In the genomic region with DNA sequence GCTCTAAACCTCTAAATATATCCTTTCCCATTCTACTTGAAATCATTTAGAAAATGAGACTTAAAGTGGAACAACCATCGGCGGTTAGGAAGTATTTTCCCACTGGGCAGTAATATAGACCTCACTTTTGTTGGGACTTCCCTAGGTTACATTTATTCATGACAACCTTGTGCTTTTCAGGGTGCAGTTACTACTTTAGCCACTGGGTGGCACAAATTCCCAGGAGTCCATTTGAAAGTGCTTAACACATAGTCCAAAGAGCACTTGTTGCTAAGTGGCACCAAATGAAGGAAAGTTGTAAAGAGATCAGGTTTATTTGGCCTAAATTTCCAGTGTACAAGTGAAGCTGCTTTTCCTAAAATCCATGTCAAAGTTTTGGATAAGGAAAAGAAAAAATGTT, we compare ENCODE assay signal across 10 mouse cellular contexts. TPM values are rescaled to one million over a fixed set of nuclear protein-coding genes. Genes with fewer than 3 reads are reported as not detected.
DNase-seq lines count a peak whose midpoint lies in the region; ATAC-seq and TF ChIP-seq lines count a peak whose summit lies in the region.
"Had no signal": no experiment of that assay in that cellular context is flagged by ENCODE, and none has a peak within 500 bp of the region (broad histone marks: within the 10 kb centered on the region; RNA-seq: fewer than 3 reads in every experiment).

No protein-coding gene starts in this region.

- no peak overlapping the region for H3K9ac ChIP-seq in MEL (ENCODE audit: control insufficient read depth, low read depth, low read length, poor library complexity, severe bottlenecking)
- H3K9ac ChIP-seq in neural tube, embryonic 11.5 days (ENCODE audit: low read length), result no peak overlapping the region
- H3K9ac ChIP-seq: midbrain, embryonic 12.5 days had no signal

- WGBS in neural tube, embryonic 11.5 days, result 51% methylated on average over 2 of the region's 2 CpGs

- TF ChIP-seq POLR2A in MEL (IDR thresholded peaks at IDR 0.05; ENCODE audit: control insufficient read depth in 1 of 2, insufficient read depth in 1 of 2, low read depth in 1 of 2, low read length in 2 of 2, poor library complexity in 1 of 2), result no peak

- TF ChIP-seq EP300 in MEL (IDR thresholded peaks at IDR 0.05; ENCODE audit: low read depth in 1 of 2, low read length in 2 of 2), result no peak

- H3K36me3 ChIP-seq in MEL (ENCODE audit: control insufficient read depth in 1 of 2, insufficient read depth in 2 of 2, low read length in 2 of 2), result no peaks in the 10 kb centered on the region
- H3K36me3 ChIP-seq in neural tube, embryonic 11.5 days (ENCODE audit: control insufficient read depth, insufficient read depth, low read length), result no peaks in the 10 kb centered on the region
- H3K36me3 ChIP-seq: midbrain, embryonic 12.5 days had no signal

- H3K27me3 ChIP-seq in MEL (ENCODE audit: control insufficient read depth in 1 of 2, insufficient read depth in 2 of 2, low read length in 2 of 2), result peaks cover 4 to 8% of the 10 kb centered on the region in 2 experiments; a peak in 2 of 4 replicates
- H3K27me3 ChIP-seq in neural tube, embryonic 11.5 days (ENCODE audit: control insufficient read depth, insufficient read depth, low read length), result no peaks in the 10 kb centered on the region
- H3K27me3 ChIP-seq: midbrain, embryonic 12.5 days had no signal

- H3K4me2 ChIP-seq in neural tube, embryonic 11.5 days (ENCODE audit: low read depth), result no peak overlapping the region
- H3K4me2 ChIP-seq: midbrain, embryonic 12.5 days had no signal

- H3K4me1 ChIP-seq in MEL (ENCODE audit: control insufficient read depth in 1 of 2, insufficient read depth in 2 of 2, low read length in 2 of 2), result no peaks in the 10 kb centered on the region
- H3K4me1 ChIP-seq in neural tube, embryonic 11.5 days (ENCODE audit: control insufficient read depth, insufficient read depth, low read length), result no peaks in the 10 kb centered on the region
- H3K4me1 ChIP-seq: midbrain, embryonic 12.5 days had no signal

- no peak overlapping the region for H3K4me3 ChIP-seq in left cerebral cortex, adult 2 months
- no peak overlapping the region for H3K4me3 ChIP-seq in MEL (ENCODE audit: control insufficient read depth in 1 of 2, insufficient read depth in 1 of 2, low read depth in 2 of 2, low read length in 2 of 2)
- no peak overlapping the region for H3K4me3 ChIP-seq in neural tube, embryonic 11.5 days (ENCODE audit: low read depth, low read length)
- H3K4me3 ChIP-seq: midbrain, embryonic 12.5 days had no signal

- TF ChIP-seq RAD21 in MEL (IDR thresholded peaks at IDR 0.05; ENCODE audit: low read depth, low read length), result peak; percentile 81

- no peaks in the 10 kb centered on the region for H3K9me3 ChIP-seq in MEL (replicated peaks; ENCODE audit: insufficient read depth, low read length)
- no peaks in the 10 kb centered on the region for H3K9me3 ChIP-seq in neural tube, embryonic 11.5 days (ENCODE audit: control insufficient read depth, low read length)
- H3K9me3 ChIP-seq: midbrain, embryonic 12.5 days had no signal

- ATAC-seq in erythroblast, adult 5-6 weeks (replicated peaks; ENCODE audit: low FRiP score, poor library complexity, severe bottlenecking), result peak; percentile 84
- no peak for ATAC-seq in neural tube, embryonic 11.5 days (ENCODE audit: insufficient read depth, low FRiP score, low TSS enrichment)
- ATAC-seq in inflammation-experienced regulatory T-cells, adult 6 months, result no peak

- intact Hi-C loops in left cerebral cortex, adult 2 months (cut with DNase I), result no loop called here

- DNase-seq in left cerebral cortex, adult 2 months (ENCODE audit: extremely low spot score in 1 of 2, low spot score in 2 of 2), result peak; percentile 27 to 55
- DNase-seq in left cerebral cortex, adult 8-10 months (ENCODE audit: low spot score in 2 of 2), result no peak
- peak; percentile 90 for DNase-seq in MEL (ENCODE audit: low read depth, low spot score)
- peak; percentile 75 for DNase-seq in adrenal gland, postnatal 10 days
- peak; percentile 28 for DNase-seq in layer of hippocampus, adult 9-11 months
- DNase-seq in neural tube, embryonic 11.5 days (ENCODE audit: low spot score), result peak; percentile 62

- TF ChIP-seq CTCF in left cerebral cortex, adult 2 months (IDR thresholded peaks at IDR 0.05), result peak; percentile 68
- TF ChIP-seq CTCF in MEL (IDR thresholded peaks at IDR 0.05 in 2 of 3, conservative IDR thresholded peaks at IDR 0.05 in 1 of 3; ENCODE audit: control insufficient read depth in 1 of 3, insufficient read depth in 1 of 3, low read depth in 2 of 3, low read length in 3 of 3, poor library complexity in 1 of 3, severe bottlenecking in 1 of 3), result peak; percentile 47 to 95 (median 88)

- H3K79me2 ChIP-seq in MEL (ENCODE audit: control insufficient read depth, insufficient read depth, low read length, poor library complexity), result no peaks in the 10 kb centered on the region

- no peak overlapping the region for H3K27ac ChIP-seq in left cerebral cortex, adult 2 months
- no peak overlapping the region for H3K27ac ChIP-seq in MEL (ENCODE audit: control insufficient read depth, low read depth, low read length)
- no peak overlapping the region for H3K27ac ChIP-seq in neural tube, embryonic 11.5 days (ENCODE audit: low read depth, low read length)
- H3K27ac ChIP-seq: midbrain, embryonic 12.5 days had no signal

TF ChIP-seq in MEL, 35 proteins besides CTCF, POLR2A, EP300 and RAD21:
- TF ChIP-seq TBP (IDR thresholded peaks at IDR 0.05; ENCODE audit: low read depth, low read length), result no peak
- TF ChIP-seq MYC (IDR thresholded peaks at IDR 0.05; ENCODE audit: low read depth, low read length), result 0 out of 2 replicates have a peak, but pooled peaks have one; percentile 37
- TF ChIP-seq SMC3 (IDR thresholded peaks at IDR 0.05; ENCODE audit: low read depth, low read length), result peak; percentile 87
- no peak for TF ChIP-seq ZKSCAN1 (IDR thresholded peaks at IDR 0.05; ENCODE audit: low read depth, low read length)
- peak; percentile 41 for TF ChIP-seq ZC3H11A (IDR thresholded peaks at IDR 0.05; ENCODE audit: low read depth, low read length)
- no peak for TF ChIP-seq ELF1 (IDR thresholded peaks at IDR 0.05; ENCODE audit: low read depth, low read length)

RNA-seq across cellular contexts. Expression of gene Acaca, which starts 12.3 kb away (rescaled TPM):
- 10 to 100 TPM; 80.8 to 81.2 TPM for total RNA-seq in left cerebral cortex, adult 2 months (2021)
- 10 to 100 TPM; 80.3 to 96.1 (median 90.3) TPM for total RNA-seq in left cerebral cortex, adult 8-10 months (2022)
- 52.0 and 61.5 TPM in 2 replicates for total RNA-seq in MEL (2012; rRNA removed)
- polyA plus RNA-seq in MEL (2012; ENCODE audit: insufficient read depth in 1 of 2, insufficient read length in 2 of 2, low read depth in 1 of 2, low replicate concordance in 2 of 2, missing spikeins in 1 of 2), result 10 to 100 TPM; 32.0 to 33.9 TPM
- 10 to 100 TPM; 67.7 to 78.5 TPM for total RNA-seq in adrenal gland, postnatal 10 days (2021)
- 5.2 and 7.1 TPM in 2 replicates for total RNA-seq in erythroblast, adult 5-6 weeks (2015; ENCODE audit: low replicate concordance)
- 4.5 and 26.4 TPM in 2 replicates for total RNA-seq in erythroblast, adult 5-6 weeks (2017; ENCODE audit: low replicate concordance)
- 29.4 and 29.9 TPM in 2 replicates for polyA plus RNA-seq in neural tube, embryonic 11.5 days (2014; fragmentation: Nextera tagmentation; extraction: Ambion mirVana)
- polyA plus RNA-seq in inflammation-experienced regulatory T-cells, adult 6 months (2017; shearing (Covaris generic)), result 1 to 10 TPM; 3.5 to 4.9 (median 4.8) TPM

RNA-seq across cellular contexts. Expression of gene Tada2a, which starts 12.4 kb away (rescaled TPM):
- 10 to 100 TPM; 34.0 to 35.5 TPM for total RNA-seq in left cerebral cortex, adult 2 months (2021)
- total RNA-seq in left cerebral cortex, adult 8-10 months (2022), result 10 to 100 TPM; 37.7 to 41.7 (median 38.8) TPM
- 32.3 and 37.8 TPM in 2 replicates for total RNA-seq in MEL (2012; rRNA removed)
- 10 to 100 TPM in 1 of 2 experiments, not detected in 1; 35.9 TPM for polyA plus RNA-seq in MEL (2012; ENCODE audit: insufficient read depth in 1 of 2, insufficient read length in 2 of 2, low read depth in 1 of 2, low replicate concordance in 2 of 2, missing spikeins in 1 of 2)
- 10 to 100 TPM; 12.3 to 15.1 TPM for total RNA-seq in adrenal gland, postnatal 10 days (2021)
- 0.58 and 3.8 TPM in 2 replicates for total RNA-seq in erythroblast, adult 5-6 weeks (2015; ENCODE audit: low replicate concordance)
- 0.56 and 6.1 TPM in 2 replicates for total RNA-seq in erythroblast, adult 5-6 weeks (2017; ENCODE audit: low replicate concordance)
- 32.8 and 37.5 TPM in 2 replicates for polyA plus RNA-seq in neural tube, embryonic 11.5 days (2014; fragmentation: Nextera tagmentation; extraction: Ambion mirVana)
- polyA plus RNA-seq in inflammation-experienced regulatory T-cells, adult 6 months (2017; shearing (Covaris generic)), result 10 to 100 TPM; 10.2 to 14.2 (median 13.7) TPM

RNA-seq across cellular contexts. Expression of gene Gm11437, which starts 25.5 kb away (rescaled TPM):
- total RNA-seq in left cerebral cortex, adult 2 months (2021), result not detected
- total RNA-seq in left cerebral cortex, adult 8-10 months (2022), result not detected
- not detected in 2 replicates for total RNA-seq in MEL (2012; rRNA removed)
- polyA plus RNA-seq in MEL (2012; ENCODE audit: insufficient read depth in 1 of 2, insufficient read length in 2 of 2, low read depth in 1 of 2, low replicate concordance in 2 of 2, missing spikeins in 1 of 2), result not detected
- not detected for total RNA-seq in adrenal gland, postnatal 10 days (2021)
- total RNA-seq in erythroblast, adult 5-6 weeks (2015; ENCODE audit: low replicate concordance), result not detected in 2 replicates
- total RNA-seq in erythroblast, adult 5-6 weeks (2017; ENCODE audit: low replicate concordance), result not detected in 2 replicates
- not detected in 2 replicates for polyA plus RNA-seq in neural tube, embryonic 11.5 days (2014; fragmentation: Nextera tagmentation; extraction: Ambion mirVana)
- polyA plus RNA-seq in inflammation-experienced regulatory T-cells, adult 6 months (2017; shearing (Covaris generic)), result not detected
- total RNA-seq: gastrocnemius, adult 8-10 months had no signal
- polyA plus RNA-seq: midbrain, embryonic 12.5 days had no signal

Comparison
In these comparisons a context has a peak if more than half of its experiments do, and no peak if none do; other contexts are left out.
1. DNase-seq: peak in left cerebral cortex, adult 2 months (2 of 2), MEL (single experiment), adrenal gland, postnatal 10 days (single experiment), layer of hippocampus, adult 9-11 months (single experiment) and neural tube, embryonic 11.5 days (single experiment); none in left cerebral cortex, adult 8-10 months (0 of 2).